ENCODE assay signal across 14 mouse cellular contexts in genomic region chr3:149087488-149087887, GRCm38 (mm10).
A peak's percentile ranks its signal among the peaks of the same experiment; 100 is the strongest.
DNase-seq lines count a peak whose midpoint lies in the region; ATAC-seq and TF ChIP-seq lines count a peak whose summit lies in the region.
"Had no signal": no experiment of that assay in that cellular context is flagged by ENCODE, and none has a peak within 500 bp of the region (broad histone marks: within the 10 kb centered on the region; RNA-seq: fewer than 3 reads in every experiment).

No protein-coding gene starts in this region.

- H3K9me3 ChIP-seq in stomach, embryonic 14.5 days (ENCODE audit: control insufficient read depth, low read depth, low read length), result no peaks in the 10 kb centered on the region
- H3K9me3 ChIP-seq in stomach, postnatal 0 days (ENCODE audit: control insufficient read depth, low read length), result no peaks in the 10 kb centered on the region
- no peaks in the 10 kb centered on the region for H3K9me3 ChIP-seq in kidney, postnatal 0 days (replicated peaks; ENCODE audit: low read length)
- H3K9me3 ChIP-seq in stomach, embryonic 15.5 days, result no peaks in the 10 kb centered on the region
- H3K9me3 ChIP-seq: heart, embryonic 12.5 days had no signal

- H3K4me3 ChIP-seq in stomach, embryonic 14.5 days (ENCODE audit: low read depth, low read length), result no peak overlapping the region
- no peak overlapping the region for H3K4me3 ChIP-seq in stomach, postnatal 0 days (ENCODE audit: low read depth, low read length)
- no peak overlapping the region for H3K4me3 ChIP-seq in kidney, postnatal 0 days (replicated peaks; ENCODE audit: low read depth, low read length)
- no peak overlapping the region for H3K4me3 ChIP-seq in stomach, embryonic 15.5 days (replicated peaks)
- H3K4me3 ChIP-seq: heart, embryonic 12.5 days had no signal

- no peaks in the 10 kb centered on the region for H3K36me3 ChIP-seq in stomach, embryonic 14.5 days (ENCODE audit: control insufficient read depth, insufficient read depth, low read length)
- H3K36me3 ChIP-seq in stomach, postnatal 0 days (ENCODE audit: control insufficient read depth, insufficient read depth, low read length), result no peaks in the 10 kb centered on the region
- H3K36me3 ChIP-seq in kidney, postnatal 0 days (ENCODE audit: insufficient read depth, low read length), result no peaks in the 10 kb centered on the region
- H3K36me3 ChIP-seq in stomach, embryonic 15.5 days, result no peaks in the 10 kb centered on the region
- H3K36me3 ChIP-seq: heart, embryonic 12.5 days had no signal

- intact Hi-C loops in heart, postnatal 10 days (cut with DNase I), result loop anchor here (5.0 kb wide), 1 partner anchor 95 kb away; the partner anchor contains the start of gene Adgrl2

- DNase-seq in heart, adult 11 months, result peak; percentile 78
- DNase-seq in heart, postnatal 10 days, result no peak
- no peak for DNase-seq in stomach, postnatal 0 days (ENCODE audit: low spot score)
- peak; percentile 48 for DNase-seq in kidney, postnatal 0 days (ENCODE audit: low spot score)
- no peak for DNase-seq in adrenal gland, adult 18-20 months (ENCODE audit: low spot score in 2 of 2)
- DNase-seq in thymus, postnatal 25 days, result no peak
- DNase-seq: layer of hippocampus, adult 9-11 months; left cerebral cortex, postnatal 4 days; spleen, adult 18-20 months; thymus, postnatal 14 days had no signal

- no peak for TF ChIP-seq EP300 in stomach, postnatal 0 days (optimal IDR thresholded peaks at IDR 0.05)

- no peak for TF ChIP-seq CTCF in stomach, postnatal 0 days (IDR thresholded peaks at IDR 0.05; ENCODE audit: low read depth)
- TF ChIP-seq CTCF in kidney, postnatal 0 days (IDR thresholded peaks at IDR 0.05; ENCODE audit: low read depth), result no peak

- H3K4me2 ChIP-seq in stomach, embryonic 14.5 days (replicated peaks; ENCODE audit: low read depth, low read length), result no peak overlapping the region
- no peak overlapping the region for H3K4me2 ChIP-seq in stomach, postnatal 0 days (replicated peaks; ENCODE audit: low read depth)
- H3K4me2 ChIP-seq in kidney, postnatal 0 days (ENCODE audit: low read length), result peak overlapping the region; percentile 14
- no peak overlapping the region for H3K4me2 ChIP-seq in stomach, embryonic 15.5 days
- H3K4me2 ChIP-seq: heart, embryonic 12.5 days had no signal

- no peaks in the 10 kb centered on the region for H3K27me3 ChIP-seq in stomach, embryonic 14.5 days (ENCODE audit: control insufficient read depth, insufficient read depth, low read length)
- no peaks in the 10 kb centered on the region for H3K27me3 ChIP-seq in stomach, postnatal 0 days (ENCODE audit: control insufficient read depth, insufficient read depth, low read length)
- no peaks in the 10 kb centered on the region for H3K27me3 ChIP-seq in kidney, postnatal 0 days (ENCODE audit: insufficient read depth, low read length)
- H3K27me3 ChIP-seq in stomach, embryonic 15.5 days (replicated peaks), result no peaks in the 10 kb centered on the region
- H3K27me3 ChIP-seq: heart, embryonic 12.5 days had no signal

- H3K27ac ChIP-seq in stomach, embryonic 14.5 days (ENCODE audit: low read length), result no peak overlapping the region
- H3K27ac ChIP-seq in stomach, postnatal 0 days (replicated peaks), result no peak overlapping the region
- peak overlapping the region; percentile 58 for H3K27ac ChIP-seq in kidney, postnatal 0 days
- no peak overlapping the region for H3K27ac ChIP-seq in stomach, embryonic 15.5 days
- H3K27ac ChIP-seq: hindbrain, embryonic 14.5 days had no signal

- ATAC-seq in stomach, embryonic 14.5 days (ENCODE audit: insufficient number of reproducible peaks, insufficient read depth, low FRiP score, low read depth), result peak; percentile 35; the same call in 1 of the 2 replicates
- ATAC-seq in stomach, postnatal 0 days (ENCODE audit: low FRiP score, low TSS enrichment), result no peak; the same call in 1 of the 2 replicates
- ATAC-seq in kidney, postnatal 0 days (replicated peaks; ENCODE audit: low FRiP score, low read depth), result peak; percentile 84
- ATAC-seq in stomach, embryonic 15.5 days (ENCODE audit: insufficient read depth, low FRiP score, low read depth), result peak; percentile 43; the same call in 1 of the 2 replicates

- H3K9ac ChIP-seq in stomach, embryonic 14.5 days (replicated peaks; ENCODE audit: low read depth, low read length), result no peak overlapping the region
- H3K9ac ChIP-seq in stomach, postnatal 0 days (ENCODE audit: low read length), result no peak overlapping the region
- H3K9ac ChIP-seq in kidney, postnatal 0 days (ENCODE audit: low read depth, low read length), result no peak overlapping the region
- H3K9ac ChIP-seq in stomach, embryonic 15.5 days, result no peak overlapping the region
- H3K9ac ChIP-seq: heart, embryonic 12.5 days; hindbrain, embryonic 14.5 days had no signal

- peaks cover 25% of the 10 kb centered on the region for H3K4me1 ChIP-seq in stomach, embryonic 14.5 days (ENCODE audit: control insufficient read depth, insufficient read depth, low read length)
- no peaks in the 10 kb centered on the region for H3K4me1 ChIP-seq in stomach, postnatal 0 days (replicated peaks; ENCODE audit: control insufficient read depth, insufficient read depth)
- peaks cover 29% of the 10 kb centered on the region; the same call in 1 of the 2 replicates for H3K4me1 ChIP-seq in kidney, postnatal 0 days (replicated peaks; ENCODE audit: insufficient read depth, low read length)
- peaks cover 14% of the 10 kb centered on the region for H3K4me1 ChIP-seq in stomach, embryonic 15.5 days

- 66% methylated on average over 8 of the region's 8 CpGs for WGBS in stomach, embryonic 14.5 days
- 60% methylated on average over 8 of the region's 8 CpGs for WGBS in stomach, postnatal 0 days
- 45% methylated on average over 8 of the region's 8 CpGs for WGBS in kidney, postnatal 0 days
- 68% methylated on average over 8 of the region's 8 CpGs for WGBS in stomach, embryonic 15.5 days

Comparison
In these comparisons a context has a peak if more than half of its experiments do, and no peak if none do; other contexts are left out.
1. DNase-seq: peak in heart, adult 11 months (single experiment) and kidney, postnatal 0 days (single experiment); none in heart, postnatal 10 days (0 of 2), stomach, postnatal 0 days (single experiment), adrenal gland, adult 18-20 months (0 of 2) and thymus, postnatal 25 days (single experiment).